In the genomic region with DNA sequence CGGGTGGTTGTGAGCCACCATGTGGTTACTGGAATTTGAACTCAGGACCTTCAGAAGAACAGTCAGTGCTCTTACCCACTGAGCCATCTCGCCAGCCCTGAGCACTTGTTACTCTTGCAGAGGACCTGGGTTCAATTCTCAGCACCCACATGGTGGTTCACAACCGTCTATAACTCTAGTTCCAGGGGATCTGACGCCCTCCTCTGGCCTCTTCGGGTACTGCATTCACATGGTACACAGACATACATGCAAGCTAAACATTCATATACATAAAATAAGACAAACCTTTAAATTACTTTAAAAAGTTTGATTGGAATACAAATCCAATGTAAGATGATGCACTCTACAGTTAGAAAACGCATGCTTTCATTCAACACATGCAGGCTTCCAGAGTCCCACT, we compare ENCODE assay signal across 23 mouse cellular contexts. TPM values are rescaled to one million over a fixed set of nuclear protein-coding genes. Genes with fewer than 3 reads are reported as not detected.
DNase-seq lines count a peak whose midpoint lies in the region; ATAC-seq and TF ChIP-seq lines count a peak whose summit lies in the region.
"Had no signal": no experiment of that assay in that cellular context is flagged by ENCODE, and none has a peak within 500 bp of the region (broad histone marks: within the 10 kb centered on the region; RNA-seq: fewer than 3 reads in every experiment).

No protein-coding gene starts in this region.

- no peak overlapping the region for H3K4me2 ChIP-seq in intestine, postnatal 0 days (replicated peaks; ENCODE audit: low read depth)
- no peak overlapping the region for H3K4me2 ChIP-seq in intestine, embryonic 16.5 days (ENCODE audit: low read depth, low read length)
- H3K4me2 ChIP-seq: embryonic facial prominence, embryonic 12.5 days; forebrain, embryonic 13.5 days; liver, embryonic 11.5 days; lung, embryonic 15.5 days; midbrain, embryonic 12.5 days; neural tube, embryonic 13.5 days had no signal

- no peak overlapping the region for H3K4me3 ChIP-seq in intestine, postnatal 0 days (ENCODE audit: low read depth, low read length)
- no peak overlapping the region for H3K4me3 ChIP-seq in intestine, embryonic 16.5 days (ENCODE audit: low read length)
- H3K4me3 ChIP-seq: embryonic facial prominence, embryonic 12.5 days; erythroblast, embryonic 14.5 days; forebrain, embryonic 13.5 days; lung, embryonic 15.5 days; midbrain, embryonic 12.5 days; neural tube, embryonic 13.5 days had no signal

- peak; percentile 37; the same call in 1 of the 2 replicates for TF ChIP-seq CTCF in intestine, postnatal 0 days (IDR thresholded peaks at IDR 0.05; ENCODE audit: low read depth)

- no peaks in the 10 kb centered on the region for H3K9me3 ChIP-seq in intestine, postnatal 0 days (ENCODE audit: control insufficient read depth)
- no peaks in the 10 kb centered on the region for H3K9me3 ChIP-seq in intestine, embryonic 16.5 days (ENCODE audit: control insufficient read depth, low read length)
- H3K9me3 ChIP-seq: embryonic facial prominence, embryonic 12.5 days; forebrain, embryonic 13.5 days; lung, embryonic 15.5 days; neural tube, embryonic 13.5 days had no signal

- H3K36me3 ChIP-seq in intestine, postnatal 0 days (ENCODE audit: control insufficient read depth, insufficient read depth): no peaks in the 10 kb centered on the region
- H3K36me3 ChIP-seq in intestine, embryonic 16.5 days (ENCODE audit: control insufficient read depth, insufficient read depth, low read length): no peaks in the 10 kb centered on the region
- no peaks in the 10 kb centered on the region for H3K36me3 ChIP-seq in splenic B cell, adult 2 months (ENCODE audit: control insufficient read depth, insufficient read depth, low read length, poor library complexity, severe bottlenecking)
- H3K36me3 ChIP-seq: embryonic facial prominence, embryonic 12.5 days; lung, embryonic 15.5 days; midbrain, embryonic 12.5 days; neural tube, embryonic 13.5 days had no signal

- H3K27me3 ChIP-seq in intestine, postnatal 0 days (replicated peaks; ENCODE audit: control insufficient read depth, insufficient read depth, low read length): no peaks in the 10 kb centered on the region
- H3K27me3 ChIP-seq in intestine, embryonic 16.5 days (replicated peaks; ENCODE audit: control insufficient read depth, insufficient read depth, low read length): no peaks in the 10 kb centered on the region
- no peaks in the 10 kb centered on the region for H3K27me3 ChIP-seq in splenic B cell, adult 2 months (ENCODE audit: control insufficient read depth, insufficient read depth, low read length, poor library complexity, severe bottlenecking)
- H3K27me3 ChIP-seq: embryonic facial prominence, embryonic 12.5 days; forebrain, embryonic 13.5 days; lung, embryonic 15.5 days; midbrain, embryonic 12.5 days; neural tube, embryonic 13.5 days had no signal

- H3K9ac ChIP-seq in intestine, postnatal 0 days (ENCODE audit: low read depth, low read length): no peak overlapping the region
- H3K9ac ChIP-seq in intestine, embryonic 16.5 days (ENCODE audit: low read depth, low read length): no peak overlapping the region
- H3K9ac ChIP-seq: embryonic facial prominence, embryonic 12.5 days; forebrain, embryonic 13.5 days; lung, embryonic 15.5 days; midbrain, embryonic 12.5 days; neural tube, embryonic 13.5 days had no signal

- 82% methylated on average over 6 of the region's 6 CpGs for WGBS in intestine, postnatal 0 days
- 78% methylated on average over 6 of the region's 6 CpGs for WGBS in intestine, embryonic 16.5 days

- no peak overlapping the region for H3K27ac ChIP-seq in intestine, postnatal 0 days (ENCODE audit: low read depth, low read length)
- no peak overlapping the region for H3K27ac ChIP-seq in intestine, embryonic 16.5 days (ENCODE audit: low read length)
- H3K27ac ChIP-seq: embryonic facial prominence, embryonic 12.5 days; forebrain, embryonic 13.5 days; lung, embryonic 15.5 days; macrophage; midbrain, embryonic 12.5 days; neural tube, embryonic 13.5 days had no signal

- H3K4me1 ChIP-seq in intestine, postnatal 0 days (replicated peaks; ENCODE audit: control insufficient read depth, insufficient read depth, low read length): no peaks in the 10 kb centered on the region
- H3K4me1 ChIP-seq in intestine, embryonic 16.5 days (ENCODE audit: control insufficient read depth, insufficient read depth, low read length): peaks cover 24% of the 10 kb centered on the region

- peak; percentile 40 for DNase-seq in thymus, postnatal 4 days
- DNase-seq in thymus, adult 18-20 months: no peak
- DNase-seq in splenic B cell, adult 2 months (ENCODE audit: low read depth, low spot score): peak; percentile 28
- no peak for DNase-seq in spleen, postnatal 36 days (ENCODE audit: low spot score in 2 of 2)
- DNase-seq in heart, postnatal 4 days: no peak
- DNase-seq: cerebellum, adult 9-10 months; gastrocnemius, postnatal 14 days; heart, adult 18-20 months; heart, postnatal 36 days; kidney, adult 18-20 months; kidney, postnatal 14 days; right cerebral cortex, adult 18-20 months had no signal

- ATAC-seq in intestine, postnatal 0 days: no peak
- no peak for ATAC-seq in intestine, embryonic 16.5 days
- ATAC-seq: forebrain, embryonic 13.5 days; hindbrain, embryonic 16.5 days had no signal

RNA-seq across cellular contexts. Expression of gene Cand2, which starts 2.1 kb away (rescaled TPM):
- polyA plus RNA-seq in intestine, postnatal 0 days (2015; fragmentation: Nextera tagmentation; extraction: Ambion mirVana): 2.2 and 2.4 TPM in 2 replicates
- 12.6 and 13.3 TPM in 2 replicates for polyA plus RNA-seq in intestine, embryonic 16.5 days (2015; fragmentation: Nextera tagmentation; extraction: Ambion mirVana)
- total RNA-seq in heart, postnatal 4 days (2021): 10 to 100 TPM; 74.1 to 74.2 TPM

RNA-seq across cellular contexts. Expression of gene Tmem40, which starts 10.0 kb away (rescaled TPM):
- polyA plus RNA-seq in intestine, postnatal 0 days (2015; fragmentation: Nextera tagmentation; extraction: Ambion mirVana): 0.17 and 0.43 TPM in 2 replicates
- 0.70 and 1.5 TPM in 2 replicates for polyA plus RNA-seq in intestine, embryonic 16.5 days (2015; fragmentation: Nextera tagmentation; extraction: Ambion mirVana)
- total RNA-seq in heart, postnatal 4 days (2021): under 1 TPM in 1 of 2 experiments, not detected in 1; 0.54 TPM

RNA-seq across cellular contexts. Expression of gene Rpl32, which starts 36.3 kb away (rescaled TPM):
- 1,370 and 1,375 TPM in 2 replicates for polyA plus RNA-seq in intestine, postnatal 0 days (2015; fragmentation: Nextera tagmentation; extraction: Ambion mirVana)
- 1,840 and 1,978 TPM in 2 replicates for polyA plus RNA-seq in intestine, embryonic 16.5 days (2015; fragmentation: Nextera tagmentation; extraction: Ambion mirVana)
- 1,000 to 10,000 TPM; 1,006 to 1,007 TPM for total RNA-seq in heart, postnatal 4 days (2021)

Comparison
In these comparisons a context has a peak if more than half of its experiments do, and no peak if none do; other contexts are left out.
1. DNase-seq: peak in thymus, postnatal 4 days (single experiment) and splenic B cell, adult 2 months (single experiment); none in thymus, adult 18-20 months (0 of 2), spleen, postnatal 36 days (0 of 2) and heart, postnatal 4 days (single experiment).